Mouse (Mus musculus) embryonic fibroblast, embryonic 13.5 days (primary cell): ENCODE measurements around the gene Tnrc18.

Source experiments
- CTCF ChIP-seq: IDR thresholded peaks from 2 replicates; pipeline ENCODE4 v1.5.1; 2011; ENCODE audit warnings: mild to moderate bottlenecking, control low read depth, low read length, moderate library complexity, borderline replicate concordance; ENCODE audit not compliant: insufficient read depth
- POLR2A ChIP-seq: IDR thresholded peaks from 2 replicates; pipeline ENCODE4 v1.6.1; 2011; ENCODE audit warnings: low read depth, mild to moderate bottlenecking, control low read depth, low read length, moderate library complexity

DNA sequence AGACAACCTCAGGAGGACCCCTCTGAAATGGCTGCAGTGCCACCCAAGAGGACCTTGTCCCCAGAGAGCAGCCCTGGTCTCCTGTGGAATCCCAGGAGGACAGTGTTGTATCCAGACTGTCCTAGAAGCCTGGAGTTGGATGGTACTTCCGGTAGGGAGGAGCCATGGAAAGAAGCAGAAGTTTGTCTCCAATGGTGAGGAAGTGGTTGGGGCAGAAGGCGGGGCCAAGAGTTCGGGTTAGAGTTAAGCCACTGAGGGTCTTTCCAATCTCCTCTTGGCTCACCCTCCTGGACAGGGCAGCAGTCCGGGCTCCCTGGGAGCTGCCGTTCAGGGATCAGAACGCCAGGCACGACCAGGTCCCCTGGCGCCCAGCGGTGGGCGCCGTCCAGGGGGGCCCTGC is 53.2 kb downstream of the Tnrc18 start:
- TF ChIP-seq CTCF (no peak), POLR2A (no peak)
